Mouse (Mus musculus) heart, adult 2 months (tissue): Measurements from ENCODE around the gene Lgi4.

ENCODE experiments used
- CTCF ChIP-seq: fragments of 200-600 bp; IDR thresholded peaks from 2 replicates; pipeline ENCODE4 v1.8.1; 2022; ENCODE audit warnings: antibody characterized with exemption, mild to moderate bottlenecking, moderate library complexity
- POLR2A ChIP-seq: fragments of 200-500 bp; IDR thresholded peaks from 2 replicates; pipeline ENCODE4 v1.6.1; 2011; ENCODE audit warnings: mild to moderate bottlenecking, low read depth, low read length, control low read depth; ENCODE audit not compliant: insufficient read depth

DNA sequence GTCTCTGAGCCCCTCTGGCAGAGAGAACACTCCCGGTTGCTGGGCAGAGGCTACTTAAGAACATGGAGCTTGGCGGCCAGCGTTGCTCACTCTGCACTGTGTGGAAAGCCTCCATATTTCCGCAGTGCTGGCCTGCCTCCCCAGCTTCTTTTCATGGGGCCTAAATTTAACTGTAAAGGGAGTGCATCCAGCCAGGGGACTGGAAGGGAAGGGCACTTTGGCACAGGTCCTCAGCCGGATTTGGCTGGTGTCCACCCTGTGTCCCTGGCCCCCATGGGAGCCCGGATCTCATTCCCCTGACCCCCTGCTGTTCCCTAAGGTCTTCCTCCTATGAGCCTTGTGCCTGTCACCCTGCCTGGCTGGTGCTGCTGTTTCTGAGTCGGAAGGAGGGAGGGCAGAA is 59.3 kb downstream of the Lgi4 start:
- TF ChIP-seq CTCF (no peak), POLR2A (no peak)
